Mouse (Mus musculus): ENCODE measurements around the gene Timm8a2.

Gene Timm8a2

DNA sequence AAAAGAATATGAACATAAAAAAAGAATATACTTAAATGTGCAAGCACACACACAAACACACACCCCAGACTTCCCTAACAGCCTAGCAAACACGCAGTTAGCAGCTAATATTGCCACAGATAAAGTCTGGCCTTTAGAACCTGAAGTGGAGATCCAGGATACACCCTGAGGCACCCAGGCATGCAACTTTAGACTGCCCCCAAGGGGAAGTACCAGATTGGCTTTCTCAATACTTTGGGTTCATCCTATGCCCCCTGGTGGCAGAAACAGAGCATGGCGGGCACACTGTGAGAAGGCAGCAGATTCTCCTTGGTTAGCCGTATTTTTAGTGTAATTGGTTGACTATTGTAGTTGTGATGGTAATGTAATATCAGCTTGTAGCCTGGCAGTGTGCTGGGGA lies 26.2 kb downstream of the Timm8a2 start:
- in situ Hi-C loops (cut with MseI, MboI): loop anchor here (5.0 to 10.0 kb wide), 2 partner anchors 128 to 196 kb away; no protein-coding TSS in a partner anchor

DNA sequence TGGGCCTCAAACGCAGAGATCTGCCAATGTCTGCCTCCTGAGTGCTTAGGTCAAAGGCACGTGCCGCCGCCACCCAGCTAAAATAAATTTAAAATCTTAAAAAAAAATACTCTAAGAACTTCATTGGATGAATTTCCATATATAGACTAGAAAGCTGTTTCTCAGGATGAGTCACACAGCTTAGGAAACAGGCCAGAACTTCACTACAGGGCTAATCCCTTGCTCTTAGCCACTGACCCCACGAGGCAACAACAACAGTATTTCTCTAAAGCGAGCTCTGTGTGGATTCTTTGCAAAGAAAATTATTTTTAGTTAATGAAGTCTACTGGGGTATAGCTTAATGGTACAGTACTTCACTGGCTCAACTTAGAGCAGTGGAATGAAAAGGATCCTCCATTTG lies 26.9 kb downstream of the Timm8a2 start:
- in situ Hi-C loops (cut with MseI, MboI): loop anchor here (5.0 to 10.0 kb wide), 2 partner anchors 129 to 197 kb away; no protein-coding TSS in a partner anchor

DNA sequence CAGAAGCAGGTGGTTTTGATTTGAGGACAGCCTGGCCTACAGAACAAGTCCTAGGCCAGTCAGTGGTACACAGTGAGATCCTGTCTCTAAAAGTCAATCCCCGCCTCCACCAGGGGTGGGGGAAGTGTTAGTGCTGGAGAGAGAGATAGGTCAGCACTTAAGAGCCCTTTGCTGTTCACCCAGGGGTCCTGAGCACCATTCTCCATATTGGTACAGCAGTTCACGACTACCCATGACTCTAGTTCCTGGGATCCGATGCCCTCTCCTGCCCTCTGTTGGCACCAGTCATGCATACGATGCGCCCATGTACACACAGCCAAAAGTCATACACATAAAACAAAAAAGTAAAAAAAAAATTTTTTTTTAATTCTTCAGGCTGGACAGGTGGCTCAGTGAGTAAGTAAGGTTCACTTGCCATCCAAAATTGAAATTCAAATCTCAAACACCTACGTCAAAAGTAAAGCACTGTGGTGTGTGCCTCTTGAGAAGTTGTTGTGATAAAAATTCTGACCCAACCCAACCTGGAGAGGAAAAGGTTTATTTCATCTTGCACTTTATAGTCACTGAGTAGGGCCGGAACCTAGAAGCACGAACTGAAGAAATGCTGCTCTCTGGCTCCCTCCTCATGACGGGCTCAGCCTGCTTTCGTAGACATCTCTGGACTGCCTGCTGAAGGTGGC lies 28.1 kb downstream of the Timm8a2 start:
- in situ Hi-C loops (cut with MseI, MboI): loop anchor here (5.0 to 10.0 kb wide), 2 partner anchors 130 to 198 kb away; no protein-coding TSS in a partner anchor

DNA sequence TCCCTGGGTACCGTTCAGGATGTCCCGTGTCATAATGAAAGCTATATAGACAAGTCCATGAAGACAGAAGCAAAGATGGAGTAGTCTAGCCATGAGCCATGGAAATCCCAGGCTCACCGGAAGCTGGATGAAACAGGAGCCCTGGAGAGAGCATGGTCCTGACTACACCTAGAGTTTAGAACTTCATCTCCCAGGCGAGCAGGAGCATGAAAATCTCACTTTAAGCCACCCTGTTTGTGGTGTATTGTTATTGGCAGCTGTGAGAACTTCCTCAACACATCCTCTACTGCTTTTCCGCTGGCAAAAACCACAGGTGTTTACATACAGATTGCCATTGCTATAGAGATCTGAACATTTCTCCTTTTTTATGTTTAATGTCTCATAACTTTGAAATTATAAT lies 29.1 kb downstream of the Timm8a2 start:
- in situ Hi-C loops (cut with MseI, MboI): loop anchor here (5.0 to 10.0 kb wide), 2 partner anchors 131 to 199 kb away; no protein-coding TSS in a partner anchor

DNA sequence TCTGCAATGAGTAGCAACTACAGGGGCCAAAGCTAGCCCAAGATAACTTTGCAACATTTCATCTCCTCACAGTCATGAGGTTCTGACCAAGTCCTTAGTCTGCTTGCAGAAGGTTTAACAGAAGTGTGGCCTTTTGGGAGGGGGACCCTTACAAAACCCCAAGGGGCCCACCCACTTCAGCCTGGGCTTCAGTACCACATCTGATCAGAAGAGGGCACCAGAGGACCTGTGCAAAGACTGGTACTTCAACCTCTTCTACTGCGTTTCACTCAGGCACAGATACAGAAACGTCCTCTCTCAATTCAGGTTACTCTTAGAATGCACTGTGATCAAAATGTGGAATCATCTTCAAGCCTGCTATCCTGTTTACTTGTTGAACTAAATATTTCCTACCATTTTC lies 30.0 kb downstream of the Timm8a2 start:
- in situ Hi-C loops (cut with MseI, MboI): loop anchor here (5.0 to 10.0 kb wide), 2 partner anchors 132 to 200 kb away; no protein-coding TSS in a partner anchor

DNA sequence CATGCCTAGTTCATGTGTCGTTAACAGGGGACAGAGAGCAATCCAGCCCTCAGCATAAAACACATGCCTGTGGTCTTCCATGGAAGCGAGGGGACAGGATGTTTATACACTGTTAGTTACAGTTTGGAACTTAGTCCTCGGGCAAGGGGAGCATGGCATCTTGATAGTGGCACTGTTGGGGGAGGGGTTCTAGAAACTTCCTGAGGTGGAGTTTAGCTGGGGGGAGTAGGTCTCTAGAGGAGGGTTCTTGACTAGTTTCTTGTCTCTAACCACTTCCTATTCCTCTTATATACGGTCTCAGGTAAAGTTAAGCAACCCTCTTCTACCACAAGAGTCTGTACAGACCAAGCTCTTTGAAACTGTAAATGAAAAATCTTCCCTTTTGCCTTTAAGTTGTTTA lies 31.8 kb downstream of the Timm8a2 start:
- in situ Hi-C loops (cut with MseI, MboI): loop anchor here (10.0 kb wide), 1 partner anchor 201 kb away; no protein-coding TSS in a partner anchor

DNA sequence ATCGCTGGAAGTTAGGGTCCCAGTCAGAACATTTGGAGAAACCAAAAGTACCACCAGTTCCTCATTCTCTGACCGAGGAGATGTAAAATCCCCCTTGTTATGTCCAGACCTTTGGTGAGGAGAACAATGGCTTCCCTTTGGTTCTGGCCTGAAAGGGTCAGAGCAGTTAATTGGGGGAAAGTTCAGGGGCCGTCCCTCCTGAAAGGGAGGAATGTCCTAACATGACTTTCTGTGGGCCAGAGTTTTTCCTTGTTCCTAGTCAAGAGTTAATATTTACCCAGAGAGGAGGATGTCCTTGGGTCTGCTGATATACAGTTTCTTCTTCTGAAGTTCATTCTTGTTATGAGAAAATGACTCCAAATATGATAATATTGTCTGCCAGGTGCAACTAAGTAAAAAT lies 33.6 kb downstream of the Timm8a2 start:
- in situ Hi-C loops (cut with MseI, MboI): loop anchor here (10.0 kb wide), 1 partner anchor 203 kb away; no protein-coding TSS in a partner anchor

DNA sequence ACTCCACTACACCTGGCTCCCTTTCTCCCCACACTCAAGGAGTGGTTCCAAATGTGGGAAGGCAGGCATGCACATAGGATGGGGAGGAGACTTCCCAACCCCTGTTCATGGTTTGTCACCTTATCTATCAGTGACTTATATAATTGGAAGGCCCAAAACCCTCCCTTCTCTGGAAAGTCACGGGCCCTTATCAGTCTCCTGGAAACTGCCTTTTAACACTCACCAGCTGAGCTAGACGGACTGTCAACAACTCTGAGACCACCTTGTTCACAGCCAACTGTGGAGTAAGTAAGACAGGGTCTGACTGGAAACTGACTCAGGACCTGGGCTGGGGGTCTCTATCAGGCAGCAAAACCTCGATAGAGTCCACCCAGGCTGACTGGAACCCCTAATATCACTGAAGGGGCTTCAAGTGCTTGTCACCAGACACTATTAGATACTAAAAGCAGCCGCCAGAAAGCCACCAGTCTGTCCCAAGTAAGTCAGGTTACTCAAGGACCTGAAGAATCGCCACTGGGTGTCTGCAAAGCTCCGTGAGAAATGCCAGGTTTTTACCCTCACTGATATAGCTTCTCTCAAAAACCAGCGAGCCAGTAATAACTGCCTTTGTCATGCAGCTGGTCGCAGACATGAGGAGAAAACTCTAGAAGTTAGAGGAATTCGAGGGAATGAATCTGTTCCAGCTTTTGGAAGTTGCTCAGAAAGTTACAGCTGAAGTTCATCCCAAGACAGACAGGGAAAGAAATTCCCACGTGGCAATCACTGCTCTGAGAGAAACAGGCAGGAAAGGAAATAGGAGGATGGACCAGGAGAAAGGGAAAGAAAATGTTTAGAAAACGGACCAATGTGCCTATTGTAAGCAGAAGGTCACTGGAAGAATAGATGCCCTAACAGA lies 34.6 kb downstream of the Timm8a2 start:
- in situ Hi-C loops (cut with MseI, MboI): loop anchor here (10.0 kb wide), 1 partner anchor 204 kb away; no protein-coding TSS in a partner anchor

DNA sequence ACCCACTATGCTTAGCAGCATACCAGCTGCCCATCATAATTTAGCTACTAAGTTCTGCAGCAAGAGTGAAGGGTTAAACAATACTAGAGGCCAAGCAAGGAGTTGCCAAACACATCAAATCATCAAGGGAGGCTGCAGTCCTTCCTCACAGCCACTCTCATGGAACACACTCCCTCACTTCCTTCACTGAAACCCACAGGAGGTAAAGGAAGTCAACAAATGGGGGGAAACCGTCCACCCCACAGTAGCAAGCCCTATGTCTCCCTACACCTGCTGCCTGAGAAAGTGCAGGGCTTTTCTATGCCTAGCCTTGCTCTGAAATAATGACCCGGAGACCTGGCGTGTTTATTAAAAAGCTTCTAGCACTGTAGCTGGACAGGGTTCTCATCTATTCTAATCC lies 35.5 kb downstream of the Timm8a2 start:
- in situ Hi-C loops (cut with MseI, MboI): loop anchor here (10.0 kb wide), 1 partner anchor 205 kb away; no protein-coding TSS in a partner anchor

DNA sequence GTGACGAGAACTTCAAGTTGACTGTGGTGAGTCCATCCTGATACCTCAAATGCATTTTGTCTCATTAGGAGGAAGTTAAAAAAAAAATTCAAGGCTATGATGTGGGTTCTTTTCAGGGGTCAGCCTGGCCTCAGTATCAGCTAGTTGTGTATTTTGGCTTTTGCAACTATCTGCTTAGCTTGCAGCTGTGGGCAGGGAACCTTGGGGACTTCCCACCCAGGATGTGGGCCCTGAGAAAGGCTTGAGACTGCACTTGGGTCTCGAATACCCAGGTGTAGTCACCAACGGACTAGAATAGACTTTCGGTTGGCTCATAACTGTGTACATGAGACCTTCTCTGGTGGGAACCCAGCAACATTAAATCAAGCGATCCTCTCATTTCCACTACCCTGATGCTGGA lies 38.9 kb downstream of the Timm8a2 start:
- in situ Hi-C loops (cut with MseI, MboI): no loop called here

DNA sequence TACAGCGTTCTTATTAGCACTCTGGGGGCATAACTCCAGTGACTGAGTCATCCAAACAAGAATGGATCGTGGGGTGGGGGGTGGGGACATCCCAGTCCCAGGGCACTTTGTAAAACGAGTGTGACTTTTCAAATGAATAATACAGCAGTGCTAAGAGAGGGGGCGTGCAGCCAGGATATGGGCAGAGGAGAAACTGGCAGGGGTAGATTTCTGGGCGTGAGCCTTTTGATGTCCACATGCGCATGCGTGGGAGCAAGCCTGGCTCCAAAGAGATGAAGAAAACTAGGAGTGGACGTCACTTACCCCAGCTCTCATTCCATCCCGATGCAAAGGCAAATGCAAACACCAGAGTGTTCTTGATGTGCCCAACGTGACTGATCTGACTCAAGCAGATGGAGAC lies 39.9 kb downstream of the Timm8a2 start:
- in situ Hi-C loops (cut with MseI, MboI): no loop called here

DNA sequence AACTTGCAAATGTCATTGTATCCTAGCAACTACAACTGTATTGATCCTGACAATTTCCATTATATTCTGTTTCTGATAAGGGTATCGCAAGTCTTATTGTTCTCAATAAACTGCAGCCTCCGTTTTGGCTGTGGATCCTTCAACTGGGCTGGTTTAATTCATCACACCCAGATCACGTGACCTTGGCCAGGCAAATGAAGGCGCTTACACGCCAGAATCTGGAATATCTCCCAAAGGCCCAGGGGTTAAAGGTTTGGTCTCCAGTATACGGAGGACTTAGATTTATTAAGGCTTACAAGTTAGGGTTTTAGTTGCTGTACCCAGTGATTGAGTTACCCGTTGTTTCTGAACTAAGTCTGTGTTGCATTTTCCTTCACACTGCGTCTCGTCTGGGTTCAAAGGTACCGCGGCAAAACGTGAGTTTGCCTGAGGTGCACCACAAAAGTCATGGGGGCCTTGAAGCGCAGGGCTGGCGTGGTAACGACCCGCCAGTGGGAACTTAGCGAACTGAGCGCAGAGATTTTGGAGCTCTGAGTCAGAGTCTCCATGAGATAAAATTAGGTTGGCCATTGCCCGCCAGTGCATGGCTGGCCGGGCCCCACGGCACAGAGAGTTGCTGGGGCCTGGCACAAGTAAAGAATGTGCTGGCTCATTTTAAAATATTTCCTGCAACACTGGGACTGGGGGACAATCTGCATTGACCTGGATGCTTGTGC lies 41.2 kb downstream of the Timm8a2 start:
- in situ Hi-C loops (cut with MseI, MboI): loop anchor here in 1 of 2 experiments (5.0 kb wide), 1 partner anchor 52 kb away; no protein-coding TSS in a partner anchor

DNA sequence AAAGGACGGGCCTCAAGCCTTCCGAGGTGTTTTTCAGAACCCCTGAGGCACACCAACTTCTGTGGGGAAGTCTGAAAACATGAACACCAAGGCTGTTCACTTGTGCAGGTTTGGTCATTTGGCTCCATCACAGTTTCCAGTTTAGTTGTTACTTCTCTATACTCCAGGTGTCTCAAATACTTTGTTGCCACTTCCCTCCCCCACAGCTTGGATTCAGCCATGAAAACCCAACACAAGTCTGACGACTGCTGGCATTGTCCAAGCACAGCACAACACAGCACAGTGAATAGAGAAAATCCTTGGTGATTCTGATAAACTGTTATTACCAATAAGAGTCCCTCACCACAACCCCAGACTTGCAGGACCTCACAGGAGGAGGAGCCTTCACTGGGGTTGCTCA lies 42.5 kb downstream of the Timm8a2 start:
- in situ Hi-C loops (cut with MseI, MboI): loop anchor here in 1 of 2 experiments (5.0 kb wide), 1 partner anchor 50 kb away; no protein-coding TSS in a partner anchor

DNA sequence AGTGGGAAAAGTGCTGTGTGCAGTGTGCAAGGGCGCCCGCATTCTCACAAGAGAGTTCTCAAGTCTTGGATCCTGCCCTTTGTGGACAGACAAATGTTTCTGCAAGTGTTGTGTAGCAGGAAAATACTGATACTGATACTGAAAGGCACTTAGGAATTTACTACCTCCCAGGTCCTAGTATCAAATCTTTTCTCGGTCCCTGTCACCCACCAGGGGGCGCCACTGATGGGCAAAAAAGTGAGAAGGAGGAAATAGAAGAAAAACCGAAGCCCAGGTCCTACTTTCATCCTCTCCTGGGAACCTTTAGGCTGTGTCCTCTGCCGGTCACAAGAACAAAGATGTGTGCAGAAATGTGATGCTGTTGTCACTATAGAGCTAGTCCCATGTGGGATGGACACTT lies 45.0 kb downstream of the Timm8a2 start:
- in situ Hi-C loops (cut with MseI, MboI): loop anchor here in 1 of 2 experiments (5.0 kb wide), 1 partner anchor 48 kb away; no protein-coding TSS in a partner anchor

DNA sequence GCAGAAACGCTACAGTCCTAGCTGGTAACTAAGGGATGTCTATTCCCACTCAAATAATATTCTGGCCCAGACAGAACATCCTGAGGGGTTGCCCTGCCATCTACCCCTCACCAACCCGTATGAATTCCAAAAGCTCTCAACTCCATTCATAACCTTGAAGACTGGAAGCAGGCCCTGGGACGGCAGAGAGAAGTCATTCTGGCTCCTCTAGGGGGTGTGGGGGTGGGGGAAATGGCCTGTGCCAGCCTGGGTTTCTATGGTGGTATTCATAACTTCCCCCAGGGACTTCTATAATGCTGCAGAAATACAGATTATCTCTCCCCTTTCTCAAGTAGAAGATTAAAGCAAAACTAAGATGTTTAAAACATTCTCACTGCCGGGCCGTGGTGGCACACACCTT lies 45.4 kb downstream of the Timm8a2 start:
- in situ Hi-C loops (cut with MseI, MboI): loop anchor here in 1 of 2 experiments (5.0 kb wide), 1 partner anchor 47 kb away; no protein-coding TSS in a partner anchor

DNA sequence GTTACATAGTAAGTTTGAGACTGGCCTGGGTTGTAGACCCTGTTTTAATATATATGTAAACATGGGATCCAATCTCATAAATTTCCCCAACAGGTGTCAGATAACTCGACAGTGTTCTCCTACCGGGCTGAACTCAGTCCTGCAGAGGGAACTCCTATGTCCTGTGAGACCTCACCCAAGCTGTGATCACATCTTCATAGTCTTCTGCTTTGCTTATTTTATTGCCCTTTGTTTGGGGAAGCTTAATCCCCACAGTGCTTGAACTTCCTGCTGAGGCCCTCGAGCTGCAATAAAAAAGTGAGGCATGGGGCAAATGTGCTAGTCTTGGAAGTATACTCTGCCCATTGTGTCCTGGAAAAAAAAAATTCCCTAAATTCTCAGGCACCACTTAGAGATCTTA lies 46.8 kb downstream of the Timm8a2 start:
- in situ Hi-C loops (cut with MseI, MboI): no loop called here

DNA sequence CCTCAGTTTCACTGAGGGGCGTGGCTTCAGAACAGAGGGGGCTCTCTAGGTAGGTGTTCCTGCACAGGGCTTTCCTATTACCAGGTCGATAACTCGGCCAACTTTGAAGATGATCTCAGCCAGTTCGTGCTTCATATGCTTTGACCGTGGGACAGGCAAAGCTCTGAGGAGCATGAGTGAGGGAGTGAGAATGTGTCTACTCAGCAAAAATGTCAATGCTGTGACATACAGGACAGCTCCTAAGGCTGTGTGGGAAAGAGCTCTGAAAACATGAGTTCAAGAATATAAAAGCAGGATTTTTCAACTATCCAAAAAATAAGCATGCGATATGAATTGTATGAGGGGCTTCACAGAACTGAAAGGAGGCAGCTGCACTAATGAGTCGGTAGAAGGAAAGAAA lies 49.0 kb downstream of the Timm8a2 start:
- in situ Hi-C loops (cut with MseI, MboI): no loop called here

DNA sequence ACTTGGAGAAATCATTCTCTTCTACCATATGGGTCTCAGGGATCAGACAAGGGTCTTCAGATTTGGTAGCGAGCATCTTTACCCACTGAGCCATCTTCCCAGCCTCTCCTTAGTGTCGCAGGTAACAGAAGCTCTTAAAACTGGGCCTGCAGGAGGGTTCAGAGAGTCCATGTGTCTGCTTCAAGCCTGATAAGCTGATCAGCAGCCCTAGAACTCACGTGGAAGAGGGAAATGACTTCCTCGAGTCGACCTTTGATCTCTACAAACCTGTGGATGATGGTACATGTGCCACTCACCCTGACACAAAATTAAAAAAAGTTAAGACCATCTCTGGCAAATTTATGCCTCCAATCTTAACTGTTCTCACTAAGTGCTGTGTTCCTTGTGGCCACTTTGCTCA lies 53.5 kb downstream of the Timm8a2 start:
- in situ Hi-C loops (cut with MseI, MboI): no loop called here
